Mouse (Mus musculus): ENCODE measurements around the gene Hoxa9.

Gene Hoxa9

DNA sequence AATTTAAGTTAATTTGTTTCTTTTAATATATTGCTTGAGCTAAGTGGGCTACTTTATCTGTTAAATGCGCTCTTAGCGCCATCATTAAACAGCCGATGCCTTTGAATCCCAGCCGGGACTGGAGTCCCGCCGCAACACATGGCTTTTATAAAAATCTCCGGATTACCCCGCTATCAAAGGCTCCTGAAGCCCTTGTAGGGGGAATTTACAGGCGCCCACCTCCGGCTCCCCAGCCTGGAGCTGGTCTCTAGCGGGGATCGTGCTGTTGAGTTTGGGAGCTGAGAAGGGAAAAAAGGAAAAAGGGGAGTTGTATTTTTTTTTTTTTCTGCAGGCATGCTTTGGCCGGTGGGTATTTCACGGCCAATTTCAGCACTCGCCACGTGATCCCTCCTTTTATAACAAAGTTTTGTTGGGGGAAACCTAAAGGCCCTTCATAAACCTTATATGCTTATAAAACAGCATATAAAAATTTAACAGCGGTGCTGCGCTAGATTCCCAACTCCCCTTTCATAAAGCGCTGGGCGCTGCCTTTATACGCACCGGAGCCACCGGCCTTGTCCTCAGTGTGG is 13.7 kb upstream of the Hoxa9 start:
- no peak for DNase-seq (ENCODE audit: low read depth, low spot score)

DNA sequence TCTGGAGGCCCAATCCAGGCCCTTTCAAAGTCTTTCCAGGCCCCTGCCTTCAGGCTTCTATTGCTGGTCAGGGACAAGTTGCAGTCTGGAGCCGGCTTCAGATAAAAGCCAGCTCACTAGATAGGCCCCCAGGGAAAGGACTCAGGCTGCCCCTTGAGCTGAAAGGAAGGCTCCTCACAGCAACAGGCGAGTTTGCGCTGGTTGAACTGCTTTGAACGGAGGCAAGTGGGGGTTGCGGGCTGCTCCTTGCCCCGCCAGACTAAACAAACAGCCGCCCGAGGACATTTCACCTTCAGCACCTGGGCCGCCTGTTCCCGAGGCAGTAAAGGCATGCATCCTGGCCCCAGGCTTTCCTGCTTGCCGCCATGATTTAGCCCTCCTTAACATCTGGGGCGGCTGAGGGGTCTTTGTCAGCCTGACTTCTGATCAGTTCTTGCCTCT is 12.8 kb upstream of the Hoxa9 start:
- DNase-seq (ENCODE audit: low read depth, low spot score) = no peak

DNA sequence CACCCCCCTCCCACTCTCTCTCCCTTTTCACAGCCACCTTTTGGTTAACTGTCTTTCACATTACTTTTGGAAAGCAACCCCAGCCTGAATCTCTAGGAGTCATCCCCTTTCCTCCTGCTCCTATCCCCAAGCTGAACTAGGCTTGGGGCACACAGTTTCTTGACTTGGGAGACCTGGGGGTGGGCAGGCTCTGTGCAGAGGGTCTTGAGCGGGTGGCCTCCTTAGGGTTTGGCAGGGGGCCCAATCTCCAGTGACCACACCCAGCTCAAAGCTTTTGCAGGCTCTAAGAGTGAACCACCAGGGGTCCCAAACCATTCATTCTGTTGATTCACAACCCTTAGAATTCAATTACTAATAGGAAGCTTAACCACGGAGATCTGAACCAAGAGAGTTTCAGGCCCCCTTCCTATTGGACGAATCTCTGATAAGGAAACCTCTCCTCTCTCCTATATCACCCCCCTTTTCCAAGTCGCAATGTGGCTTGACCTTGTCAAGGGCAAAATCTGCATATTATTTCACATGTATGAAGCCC is 12.0 kb upstream of the Hoxa9 start:
- no peak for DNase-seq (ENCODE audit: low read depth, low spot score)

DNA sequence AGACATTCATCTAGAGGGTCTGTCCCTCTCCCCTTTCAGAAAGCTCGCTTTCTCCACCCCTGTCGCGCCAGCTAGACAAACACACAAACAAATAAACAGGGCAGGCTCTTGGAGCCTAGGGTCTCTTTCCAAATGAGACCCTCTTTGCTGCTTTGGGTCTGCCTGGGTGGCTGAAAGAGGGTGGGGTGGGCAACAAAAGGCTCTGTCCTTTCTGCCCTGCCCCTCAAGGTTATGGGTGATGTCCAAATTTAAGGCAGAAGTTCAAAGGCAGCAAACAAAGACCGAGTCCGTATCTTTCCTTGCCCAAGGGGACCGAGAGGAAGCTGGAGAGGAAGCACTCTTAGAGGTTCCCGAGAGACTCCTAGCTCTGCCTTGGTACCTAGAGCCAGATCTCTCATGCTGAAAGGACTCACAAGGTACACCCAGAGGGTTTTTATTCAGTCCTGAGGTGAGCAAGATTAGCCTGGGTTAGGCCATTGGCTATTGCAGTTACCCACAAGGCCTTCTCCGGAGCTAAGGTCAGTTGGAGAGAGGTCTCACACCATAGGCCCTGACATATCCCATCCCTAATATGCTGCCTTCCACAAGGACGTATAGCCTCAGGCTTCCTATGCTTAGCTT is 10.2 kb upstream of the Hoxa9 start:
- no peak for DNase-seq (ENCODE audit: low read depth, low spot score)

DNA sequence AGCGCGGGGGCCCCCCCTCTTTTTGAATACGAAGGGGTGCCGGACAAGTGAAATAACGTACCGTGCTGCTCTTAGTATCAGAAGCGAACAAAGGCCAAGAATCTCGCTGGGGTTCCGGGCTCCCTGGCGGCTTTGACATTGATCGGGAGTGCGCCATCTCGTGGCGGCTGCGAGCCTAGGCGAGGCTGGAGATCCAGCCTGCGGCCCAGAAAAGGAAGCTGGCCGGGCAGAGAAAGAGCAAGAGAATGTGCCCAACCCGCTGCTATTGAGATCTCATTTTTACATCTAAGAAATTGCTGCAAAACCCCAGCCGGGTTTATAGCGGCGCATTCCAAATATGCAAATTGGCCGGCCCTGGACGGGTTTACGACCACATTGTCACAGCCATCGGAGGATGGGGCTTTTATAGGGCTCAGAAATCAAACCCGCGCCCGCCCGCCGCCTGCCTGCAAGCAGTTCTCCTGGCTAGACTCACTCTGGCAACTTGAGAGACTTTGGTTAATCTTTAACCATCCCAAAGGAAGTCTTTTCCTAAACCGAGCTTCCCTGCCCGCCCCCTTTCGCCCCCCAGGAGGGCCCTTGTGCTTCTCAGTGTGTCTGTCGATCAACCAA is 9.6 kb upstream of the Hoxa9 start, which contains the start of gene Hoxa10:
Gene Hoxa10, minus strand, starts transcription at position 466 of the 612 bp plus-strand sequence.
- no peak for DNase-seq (ENCODE audit: low read depth, low spot score)

DNA sequence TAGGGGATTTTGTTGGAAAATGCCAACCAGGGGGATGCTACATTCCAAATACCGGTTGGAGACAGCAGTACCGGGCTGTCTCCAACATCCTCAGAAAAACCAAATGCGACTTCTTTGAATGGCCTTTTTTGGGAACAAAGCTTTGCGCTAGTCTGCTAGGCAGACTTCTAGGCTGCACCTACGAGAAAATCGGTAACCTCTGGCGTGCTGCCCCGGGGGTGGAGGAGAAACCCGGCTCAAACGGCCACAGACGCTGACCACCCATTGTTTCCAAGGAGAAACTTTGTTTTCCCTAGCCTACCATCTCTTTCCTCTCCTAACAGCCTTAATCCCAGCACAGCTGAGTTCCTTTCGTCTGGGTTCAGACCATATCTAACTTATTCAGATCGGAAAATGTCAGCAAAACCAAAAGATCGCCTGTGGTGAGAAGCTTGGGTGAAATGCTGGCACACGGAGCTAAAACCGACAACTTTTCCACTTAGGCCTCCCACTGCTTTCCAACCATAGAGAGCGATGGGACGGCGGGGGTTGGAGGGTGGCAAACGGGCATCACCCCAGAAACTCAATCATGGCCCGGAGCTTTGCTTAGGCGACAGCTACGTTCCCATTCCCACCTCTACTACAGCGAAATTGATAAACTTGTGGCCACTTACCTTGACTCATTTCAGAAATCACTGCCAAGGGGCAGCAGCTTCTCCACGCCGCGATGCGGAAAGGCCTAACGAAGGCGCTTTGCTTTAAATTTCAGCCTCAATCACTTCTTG is 8.9 kb upstream of the Hoxa9 start:
- DNase-seq (ENCODE audit: low read depth, low spot score) = no peak

DNA sequence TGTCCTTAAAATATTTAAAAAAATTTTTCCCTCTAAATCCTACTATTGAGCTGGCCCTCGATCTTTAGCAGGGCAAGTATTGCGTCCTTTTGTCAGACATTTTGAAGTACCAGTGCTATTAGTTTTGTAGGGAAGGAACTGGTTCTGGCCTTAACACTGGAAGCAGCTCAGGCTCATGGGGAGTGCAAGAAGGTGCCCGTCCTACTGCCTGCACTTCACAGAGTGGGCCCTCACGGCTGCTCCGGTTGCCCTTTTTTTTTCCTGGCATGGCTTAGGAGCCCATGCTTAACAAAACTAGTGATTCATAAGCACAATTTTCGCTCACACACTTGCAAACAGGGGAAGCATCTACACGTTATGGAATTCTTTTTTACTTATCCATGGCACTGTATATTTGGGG is 8.1 kb upstream of the Hoxa9 start:
- DNase-seq (ENCODE audit: low read depth, low spot score) = no peak

DNA sequence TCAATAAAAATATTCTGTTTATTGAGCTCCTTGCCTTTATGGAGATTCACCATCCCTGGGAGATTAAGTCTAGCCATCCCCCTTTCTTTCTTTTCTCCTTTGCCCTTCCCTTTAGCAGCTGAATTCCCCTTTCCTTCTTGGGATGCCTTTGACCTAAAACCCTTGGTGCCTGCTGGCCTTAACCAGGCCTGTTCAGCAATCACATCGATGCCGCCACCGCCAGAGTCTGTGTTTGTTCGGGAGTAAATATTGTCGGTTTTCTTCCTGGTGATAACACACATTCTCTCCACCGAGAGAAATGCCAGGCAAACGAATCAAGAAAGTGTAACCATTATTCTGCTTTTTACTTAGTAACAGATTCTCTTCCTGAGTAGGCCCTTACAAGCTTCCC is 7.3 kb upstream of the Hoxa9 start:
- DNase-seq (ENCODE audit: low read depth, low spot score) = no peak

DNA sequence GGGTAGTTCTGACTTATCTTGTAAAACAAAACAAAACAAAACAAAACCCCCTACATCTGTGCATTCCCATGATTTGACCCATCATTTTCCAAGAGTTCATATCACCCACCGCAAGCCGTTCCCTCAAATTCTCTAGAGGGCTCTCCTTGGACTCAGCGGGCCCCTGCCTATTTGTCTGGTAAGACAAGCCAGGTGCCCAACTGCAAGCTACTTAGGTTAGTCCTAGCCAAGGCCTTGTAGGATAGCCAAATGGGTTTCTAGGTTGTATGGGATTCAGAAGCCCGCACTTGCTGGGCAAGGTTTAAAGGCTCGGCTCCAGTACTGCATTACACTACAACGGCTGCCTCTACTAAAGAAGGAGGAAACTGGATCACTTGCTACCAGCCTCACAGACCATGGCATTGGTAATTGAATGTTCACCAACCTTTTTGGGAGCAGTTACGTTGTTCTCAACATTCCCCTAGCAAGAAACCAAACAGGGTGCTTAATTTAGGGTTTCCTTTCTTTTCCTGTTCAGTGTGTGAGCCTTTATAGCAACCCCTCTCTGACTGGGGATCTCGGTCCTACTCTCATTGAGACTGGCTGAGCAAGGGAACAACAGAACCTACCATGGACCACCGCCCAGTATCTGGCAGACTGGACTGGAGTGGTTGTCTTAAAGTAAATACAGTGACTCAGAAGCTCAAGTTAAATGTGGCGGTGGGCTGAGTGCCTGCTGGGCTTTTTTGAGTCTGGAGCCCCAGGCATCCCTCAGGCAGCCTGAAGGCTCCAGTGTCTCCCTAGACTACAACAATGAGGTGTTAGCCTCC is 6.7 kb upstream of the Hoxa9 start:
- DNase-seq (ENCODE audit: low read depth, low spot score) = no peak

DNA sequence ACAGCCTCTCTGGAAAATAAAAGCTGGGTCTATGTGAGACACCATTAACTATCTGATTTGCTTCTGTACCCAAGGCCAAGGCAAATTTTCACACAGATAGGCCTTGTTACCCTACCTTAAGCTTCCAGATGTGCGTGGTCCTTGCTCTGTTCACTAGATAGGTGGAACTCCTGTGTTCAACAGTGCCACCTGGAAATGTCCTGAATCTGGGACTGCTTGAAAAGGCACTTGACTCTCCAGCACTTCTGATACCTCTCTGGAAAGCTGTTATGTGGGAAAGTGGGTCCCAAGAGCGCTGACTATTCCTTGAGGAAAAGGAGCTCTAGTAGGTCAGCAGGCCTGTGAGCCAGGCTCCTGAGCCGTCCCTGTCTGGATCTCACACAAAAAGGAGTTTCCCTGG is 5.9 kb upstream of the Hoxa9 start:
- no peak for DNase-seq (ENCODE audit: low read depth, low spot score)

DNA sequence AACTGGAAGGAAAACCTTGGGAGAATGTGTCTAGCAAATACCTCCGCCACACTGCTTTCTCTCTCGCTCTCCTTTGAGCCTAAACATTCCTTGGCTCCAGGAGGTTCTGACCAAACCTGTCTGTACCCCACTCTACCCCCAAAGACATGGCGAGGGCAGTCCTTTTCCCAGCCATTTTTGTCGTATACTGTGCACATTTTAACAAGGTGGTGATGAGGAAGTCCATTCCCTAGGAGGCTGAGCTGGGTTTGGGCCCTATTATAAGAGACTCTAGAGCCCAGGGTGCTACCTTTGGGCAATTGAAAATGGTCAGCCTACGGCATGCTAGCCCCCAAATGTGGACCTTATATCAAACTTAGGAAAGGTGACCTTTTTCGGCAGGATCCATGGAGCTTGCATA is 5.0 kb upstream of the Hoxa9 start:
- DNase-seq (ENCODE audit: low read depth, low spot score) = no peak

DNA sequence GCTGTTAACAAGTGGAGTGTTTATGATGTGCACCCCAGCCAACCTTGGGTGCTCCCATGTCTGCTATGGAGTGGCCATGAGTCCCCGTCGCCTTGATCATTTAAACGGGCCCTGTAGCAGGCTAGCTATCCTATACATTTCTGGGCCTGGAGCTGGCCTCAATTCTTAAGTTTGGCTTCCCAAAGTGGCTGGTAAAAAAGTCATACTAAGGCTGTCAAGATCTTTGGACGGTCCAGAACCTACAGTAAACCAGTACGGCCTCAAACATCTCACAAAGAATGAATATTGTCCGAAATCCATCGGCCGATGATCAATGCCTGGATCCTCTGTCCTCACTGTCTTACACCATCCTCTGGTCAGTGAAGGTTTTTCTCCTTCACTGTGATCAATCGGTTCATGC is 4.4 kb upstream of the Hoxa9 start:
- no peak for DNase-seq (ENCODE audit: low read depth, low spot score)

DNA sequence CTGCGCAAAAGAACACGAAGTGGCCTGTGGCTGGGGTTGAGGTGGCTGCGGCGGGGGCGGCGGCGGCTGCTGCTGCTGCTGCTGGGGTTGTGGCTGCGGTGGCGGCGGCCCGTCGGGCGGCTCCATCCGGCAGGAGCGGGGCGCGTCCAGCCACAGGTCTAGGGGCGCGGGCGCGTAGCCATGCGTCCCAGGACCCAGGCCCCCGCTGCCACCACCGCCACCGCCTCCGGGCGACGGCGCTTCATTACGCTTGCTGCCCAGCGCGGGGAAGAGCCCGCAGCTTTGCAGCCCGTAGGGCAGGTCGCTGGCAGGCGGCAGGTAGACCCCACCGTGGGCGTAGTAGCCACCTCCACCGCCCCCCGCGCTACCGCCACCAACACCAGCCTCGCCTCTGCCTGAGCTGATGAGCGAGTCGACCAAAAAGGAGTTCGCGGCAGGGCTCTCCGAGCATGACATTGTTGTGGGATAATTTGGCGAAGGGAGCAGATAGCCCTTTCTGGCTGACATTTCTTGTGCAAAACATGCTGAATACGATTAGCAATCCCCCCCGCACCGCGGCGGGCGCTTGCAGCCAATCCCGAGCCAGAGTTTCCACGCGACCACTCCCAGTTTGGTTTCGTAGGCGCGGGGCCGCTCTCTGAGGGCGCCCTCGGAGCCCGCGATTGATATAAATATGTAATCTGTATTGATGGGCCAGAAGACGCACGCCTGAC is 3.7 kb upstream of the Hoxa9 start:
- no peak for DNase-seq (ENCODE audit: low read depth, low spot score)

DNA sequence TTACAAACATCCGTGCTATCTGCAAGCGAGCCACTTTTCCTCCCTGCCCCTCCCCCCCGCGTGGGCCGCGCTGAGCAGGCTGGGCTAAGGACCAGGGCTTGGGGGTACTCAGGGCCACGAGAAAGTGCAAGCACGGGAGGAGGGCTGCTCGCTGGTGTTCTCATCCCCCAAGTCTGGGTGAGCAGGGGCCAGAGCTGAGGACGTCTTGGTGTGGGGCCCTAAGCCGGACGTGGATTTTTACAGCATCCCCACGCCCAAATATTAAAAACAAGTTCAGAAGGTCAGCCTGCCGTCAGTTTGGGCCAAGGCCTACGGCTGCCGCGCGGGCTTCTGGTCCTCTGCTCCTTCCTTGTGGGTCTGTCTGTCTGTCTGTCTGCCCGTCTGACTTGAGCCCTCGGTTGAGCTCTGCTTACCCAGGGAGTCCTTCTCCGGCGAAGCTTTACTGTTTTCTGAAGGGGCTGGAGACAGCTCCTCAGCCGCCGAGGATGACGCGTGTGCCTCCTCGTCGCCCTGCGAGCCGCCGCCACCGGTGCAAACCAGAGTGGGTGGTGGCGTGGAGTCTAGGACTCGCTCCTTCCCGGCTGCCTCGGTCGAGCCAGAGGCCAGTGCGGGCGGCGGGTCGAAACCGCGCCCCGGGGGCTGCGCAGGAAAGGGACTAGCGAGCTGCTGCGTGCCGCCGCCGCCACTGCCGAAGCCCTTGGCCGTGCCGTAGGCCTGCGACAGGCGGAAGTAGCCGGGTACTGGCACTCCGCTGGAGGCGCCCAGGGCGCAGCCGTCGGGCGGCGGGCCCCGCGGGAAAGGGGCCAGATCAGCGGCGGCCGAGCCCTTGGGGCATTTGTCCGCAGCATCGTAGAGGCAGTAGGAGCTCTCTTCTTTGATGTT is 2.9 kb upstream of the Hoxa9 start:
- no peak for DNase-seq (ENCODE audit: low read depth, low spot score)

DNA sequence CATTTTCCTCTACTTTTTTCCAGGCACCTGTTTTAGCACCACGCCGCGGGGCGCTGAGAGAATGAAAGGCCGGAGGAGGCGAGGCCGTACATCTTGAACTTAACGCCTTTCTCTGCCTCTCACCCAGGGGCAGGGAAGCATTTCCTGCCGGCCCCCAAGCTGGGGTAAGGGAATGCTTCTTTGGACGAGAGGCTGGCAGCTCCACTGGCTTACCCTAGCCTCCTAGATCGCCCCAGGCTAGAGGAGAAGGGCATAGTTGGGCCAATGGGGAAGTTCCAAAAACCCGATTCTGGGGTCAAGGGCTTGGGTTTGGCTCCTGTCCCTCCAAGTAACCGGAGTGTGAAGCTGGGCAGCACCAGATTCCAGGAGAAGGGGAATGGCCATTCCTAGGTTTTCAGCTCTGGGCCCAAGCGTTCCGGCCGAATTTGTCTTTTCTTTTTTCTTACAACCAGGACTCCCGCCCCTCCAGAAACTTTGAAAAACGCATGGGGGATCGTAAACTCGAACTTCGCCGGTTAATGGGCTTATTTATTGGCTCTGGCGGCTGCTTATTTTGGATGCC is 2.2 kb upstream of the Hoxa9 start:
- DNase-seq (ENCODE audit: low read depth, low spot score) = no peak

DNA sequence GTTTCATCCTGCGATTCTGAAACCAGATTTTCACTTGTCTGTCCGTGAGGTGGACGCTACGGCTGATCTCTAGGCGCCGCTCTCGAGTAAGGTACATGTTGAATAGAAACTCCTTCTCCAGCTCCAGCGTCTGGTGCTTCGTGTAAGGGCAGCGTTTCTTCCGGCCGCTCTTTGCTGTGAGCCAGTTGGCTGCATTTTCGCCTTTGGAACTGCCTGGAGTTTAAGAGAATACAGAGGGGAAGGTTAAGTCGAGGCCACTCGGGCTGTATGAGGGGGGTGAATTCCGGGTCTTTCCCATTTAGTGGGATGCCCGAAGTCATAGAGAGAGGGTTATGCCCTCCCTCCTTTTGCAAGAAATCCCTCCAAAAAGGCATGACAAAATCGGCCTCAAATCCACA is 1.7 kb upstream of the Hoxa9 start:
- DNase-seq (ENCODE audit: low read depth, low spot score) = no peak

DNA sequence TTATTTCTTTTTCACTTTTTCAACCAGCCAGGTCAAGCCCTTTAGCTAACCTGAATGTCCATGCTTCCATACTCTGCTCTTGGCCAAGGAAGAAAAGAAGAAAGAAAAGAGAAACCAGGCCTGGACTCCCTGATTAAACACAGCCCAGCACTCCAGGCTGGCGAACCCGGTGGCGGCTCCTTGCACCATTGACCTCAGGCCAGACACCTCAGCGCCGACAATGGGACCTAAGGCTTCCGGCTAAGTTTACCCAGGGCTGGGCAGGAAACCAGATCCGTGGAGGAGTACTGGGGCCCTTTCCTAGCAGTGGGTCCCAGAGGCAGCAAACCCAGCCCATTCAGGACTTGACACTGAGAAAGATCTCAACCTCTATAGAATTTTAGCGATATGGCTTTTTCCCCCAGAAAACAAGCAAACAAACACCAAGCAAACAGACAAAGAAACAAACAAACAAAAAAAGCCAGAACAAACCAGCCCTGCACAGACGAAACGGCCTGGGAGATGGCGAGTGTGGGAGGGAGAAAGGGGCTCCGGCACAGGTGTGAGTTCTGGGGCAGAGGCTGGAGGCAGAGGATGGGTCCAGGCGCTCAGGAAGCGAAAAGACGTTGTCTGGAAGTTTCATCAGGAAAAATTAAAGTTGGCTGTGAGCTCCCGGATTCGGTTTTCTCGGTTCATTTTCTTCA is 1.1 kb upstream of the Hoxa9 start:
- DNase-seq (ENCODE audit: low read depth, low spot score) = no peak

DNA sequence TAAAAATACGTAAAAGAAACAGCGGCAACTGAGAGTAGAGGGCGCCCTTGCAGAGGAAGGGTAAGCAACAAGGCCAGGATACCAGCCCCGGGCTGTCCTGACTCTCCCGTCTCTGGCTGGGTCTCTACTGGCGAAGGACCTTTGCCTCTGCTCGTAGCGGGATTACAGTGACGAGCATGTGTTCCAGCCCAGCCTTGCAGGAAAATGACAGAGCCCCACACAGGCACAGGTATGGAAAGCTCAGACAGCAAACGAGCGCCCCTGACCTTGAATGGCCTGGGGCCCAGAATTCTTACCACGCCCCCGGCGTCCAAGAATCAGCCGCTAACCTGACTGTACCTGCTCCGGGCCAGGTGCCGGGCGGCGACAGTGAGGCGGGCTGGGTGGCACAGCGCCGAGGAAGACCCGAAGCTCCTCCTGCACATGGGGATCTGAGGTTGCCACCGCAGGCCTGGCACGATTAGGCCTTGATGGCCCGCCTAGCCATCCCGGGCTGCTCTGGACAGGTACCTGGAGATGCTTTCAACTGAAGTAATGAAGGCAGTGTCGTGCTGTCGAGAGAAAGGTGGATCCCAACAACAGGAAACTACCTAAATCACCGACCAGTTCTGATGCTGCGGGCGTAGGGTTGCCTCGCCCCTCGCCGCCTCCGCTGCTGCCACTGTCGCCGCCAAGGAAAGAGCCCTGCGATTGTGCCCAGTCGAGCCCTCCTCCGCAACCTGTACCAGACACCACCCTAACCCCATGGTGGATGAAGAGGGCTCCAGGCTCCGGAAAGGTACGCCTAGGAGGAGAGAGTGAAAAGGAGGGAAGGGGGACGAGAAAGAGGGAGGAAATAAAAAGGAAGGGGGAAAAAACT is 1.1 kb downstream of the Hoxa9 start:
- DNase-seq (ENCODE audit: low read depth, low spot score) = no peak
